Mouse (Mus musculus): ENCODE data around the gene AY761184.
"Not testable (repeated sequence)": the region's sequence is repeated elsewhere in the genome, so short reads cannot be mapped to it uniquely, and the experiment has no call there.

The AY761184 gene

DNA sequence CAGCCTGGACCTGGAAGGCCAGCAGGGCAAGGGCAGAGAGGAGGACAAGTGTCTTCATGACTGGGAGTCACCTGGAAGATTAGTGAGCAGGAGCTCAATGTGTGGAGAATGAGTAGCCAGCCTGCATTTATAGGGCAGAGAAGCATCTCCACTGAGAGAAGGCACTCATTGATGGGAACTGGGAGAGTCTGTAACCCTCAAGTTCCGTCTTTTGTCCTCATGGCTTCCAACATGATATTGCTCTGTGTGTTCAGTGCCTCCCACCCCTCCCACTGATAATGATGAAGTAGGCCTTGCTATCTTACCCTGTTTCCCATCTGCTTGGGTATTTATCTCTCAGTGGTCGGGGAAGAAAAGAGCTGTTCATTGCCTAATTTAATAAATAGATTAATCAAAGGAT is at the start of gene AY761184:
Gene AY761184 (minus strand): TSS at position 101 of the 400 bp plus-strand sequence.
- DNase-seq (ENCODE audit: low read depth, low spot score), result not testable (repeated sequence)

DNA sequence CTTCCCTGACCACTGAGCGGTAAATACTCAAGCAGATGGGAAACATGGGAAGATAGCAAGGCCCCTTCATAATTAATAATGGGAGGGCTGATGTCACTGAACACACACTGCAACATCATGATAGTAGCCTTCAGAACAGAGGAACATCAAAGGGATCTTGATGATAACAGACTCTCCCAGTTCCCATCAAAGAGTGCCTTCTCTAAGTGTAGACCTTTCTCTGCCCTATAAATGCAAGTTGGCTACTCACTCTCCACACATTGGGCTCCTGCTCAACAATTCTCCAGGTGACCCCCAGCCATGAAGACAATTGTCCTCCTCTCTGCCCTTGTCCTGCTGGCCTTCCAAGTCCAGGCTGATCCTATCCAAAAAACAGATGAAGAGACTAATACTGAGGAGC is 37.9 kb downstream of the AY761184 start, which contains the start of gene Defa34:
Gene Defa34 (plus strand): TSS at position 301 of the 400 bp plus-strand sequence.
- not testable (repeated sequence) for DNase-seq (ENCODE audit: low read depth, low spot score)

DNA sequence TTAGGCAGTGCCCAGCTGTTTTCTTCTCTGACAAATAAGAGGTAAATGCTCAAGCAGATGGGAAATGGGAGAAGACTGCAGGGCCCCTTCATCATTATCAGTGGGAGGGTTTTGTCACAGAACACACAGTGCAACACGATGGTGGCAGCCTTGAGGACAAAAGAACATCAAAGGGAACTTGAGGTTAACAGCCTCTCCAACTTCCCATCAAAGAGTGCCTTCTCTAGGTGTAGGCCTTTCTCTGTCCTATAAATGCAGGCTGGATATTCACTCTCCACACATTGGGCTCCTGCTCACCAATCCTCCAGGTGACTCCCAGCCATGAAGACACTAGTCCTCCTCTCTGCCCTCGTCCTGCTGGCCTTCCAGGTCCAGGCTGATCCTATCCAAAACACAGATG is 48.0 kb downstream of the AY761184 start, which contains the start of gene Defa17:
Gene Defa17 (plus strand): TSS at position 301 of the 400 bp plus-strand sequence.
- DNase-seq (ENCODE audit: low read depth, low spot score), result not testable (repeated sequence)

Data from ZHBTc4 (cell line).